Mouse (Mus musculus) embryonic fibroblast, embryonic 13.5 days (primary cell): Measurements from ENCODE around the gene Gm16253.

Experiments used
- CTCF ChIP-seq: IDR thresholded peaks from 2 replicates; pipeline ENCODE4 v1.5.1; 2011; ENCODE audit warnings: mild to moderate bottlenecking, control low read depth, low read length, moderate library complexity, borderline replicate concordance; ENCODE audit not compliant: insufficient read depth
- POLR2A ChIP-seq: IDR thresholded peaks from 2 replicates; pipeline ENCODE4 v1.6.1; 2011; ENCODE audit warnings: low read depth, mild to moderate bottlenecking, control low read depth, low read length, moderate library complexity

GRCm38 (mm10) chr3:96597435-96597891, 20.7 kb downstream of the Gm16253 start:
- TF ChIP-seq POLR2A (no peak; the same call in 1 of the 2 replicates), CTCF (no peak)
